Comparison of ENCODE assay signal across 15 mouse cellular contexts in genomic region chr17:27139304-27139703, GRCm38 (mm10). TPM values are rescaled to one million over a fixed set of nuclear protein-coding genes. Genes with fewer than 3 reads are reported as not detected.
A peak's percentile ranks its signal among the peaks of the same experiment; 100 is the strongest.
DNase-seq lines count a peak whose midpoint lies in the region; ATAC-seq and TF ChIP-seq lines count a peak whose summit lies in the region.
"Had no signal": no experiment of that assay in that cellular context is flagged by ENCODE, and none has a peak within 500 bp of the region (broad histone marks: within the 10 kb centered on the region; RNA-seq: fewer than 3 reads in every experiment).

No protein-coding gene starts in this region.

- no peak overlapping the region for H3K9ac ChIP-seq in forebrain, postnatal 0 days
- H3K9ac ChIP-seq in forebrain, embryonic 14.5 days (ENCODE audit: low read length), result no peak overlapping the region; the same call in 1 of the 2 replicates
- no peak overlapping the region for H3K9ac ChIP-seq in hindbrain, embryonic 16.5 days (ENCODE audit: low read depth, low read length)
- H3K9ac ChIP-seq in midbrain, postnatal 0 days (replicated peaks; ENCODE audit: low read length, poor library complexity, severe bottlenecking), result 0 out of 2 replicates have a peak overlapping the region, but pooled peaks have one; percentile 1
- H3K9ac ChIP-seq: limb, embryonic 15.5 days; lung, embryonic 14.5 days had no signal

- H3K9me3 ChIP-seq in forebrain, postnatal 0 days (ENCODE audit: low read length), result no peaks in the 10 kb centered on the region
- H3K9me3 ChIP-seq in forebrain, embryonic 14.5 days (replicated peaks; ENCODE audit: control insufficient read depth, low read length), result no peaks in the 10 kb centered on the region
- H3K9me3 ChIP-seq in hindbrain, embryonic 16.5 days (ENCODE audit: control insufficient read depth, low read length), result no peaks in the 10 kb centered on the region
- H3K9me3 ChIP-seq in midbrain, postnatal 0 days (ENCODE audit: low read length), result no peaks in the 10 kb centered on the region
- H3K9me3 ChIP-seq: G1E; heart, embryonic 10.5 days; limb, embryonic 15.5 days had no signal

- no peak overlapping the region for H3K4me2 ChIP-seq in forebrain, postnatal 0 days (ENCODE audit: low read depth)
- no peak overlapping the region for H3K4me2 ChIP-seq in forebrain, embryonic 14.5 days (ENCODE audit: low read length)
- no peak overlapping the region for H3K4me2 ChIP-seq in hindbrain, embryonic 16.5 days (ENCODE audit: low read length)
- H3K4me2 ChIP-seq in midbrain, postnatal 0 days (ENCODE audit: low read depth, low read length, poor library complexity, severe bottlenecking), result no peak overlapping the region
- H3K4me2 ChIP-seq: limb, embryonic 15.5 days; lung, embryonic 14.5 days had no signal

- DNase-seq in forebrain, postnatal 0 days, result peak; percentile 43
- no peak for DNase-seq in forebrain, embryonic 14.5 days (ENCODE audit: low spot score)
- peak; percentile 40 for DNase-seq in NIH3T3 (ENCODE audit: low read depth)
- peak; percentile 45 for DNase-seq in midbrain, postnatal 0 days (ENCODE audit: low spot score)
- no peak for DNase-seq in yolk sac, embryonic 10.5 days (ENCODE audit: low spot score)
- DNase-seq in cerebellum, postnatal 25 days, result no peak
- DNase-seq: heart, postnatal 36 days; kidney, adult 11 months; lung, embryonic 14.5 days; thymus, postnatal 36 days had no signal

- no peak for ATAC-seq in forebrain, postnatal 0 days
- ATAC-seq in forebrain, embryonic 14.5 days, result no peak
- no peak for ATAC-seq in hindbrain, embryonic 16.5 days
- ATAC-seq in midbrain, postnatal 0 days (ENCODE audit: low FRiP score), result no peak

- 31% methylated on average over 7 of the region's 7 CpGs for WGBS in forebrain, postnatal 0 days
- WGBS in forebrain, embryonic 14.5 days, result 27% methylated on average over 7 of the region's 7 CpGs
- 36% methylated on average over 7 of the region's 7 CpGs for WGBS in hindbrain, embryonic 16.5 days
- WGBS in midbrain, postnatal 0 days, result 43% methylated on average over 7 of the region's 7 CpGs

- H3K27me3 ChIP-seq in forebrain, postnatal 0 days (ENCODE audit: insufficient read depth, low read length), result no peaks in the 10 kb centered on the region
- no peaks in the 10 kb centered on the region for H3K27me3 ChIP-seq in forebrain, embryonic 14.5 days (replicated peaks; ENCODE audit: control insufficient read depth, insufficient read depth, low read length)
- no peaks in the 10 kb centered on the region for H3K27me3 ChIP-seq in hindbrain, embryonic 16.5 days (replicated peaks; ENCODE audit: control insufficient read depth, insufficient read depth, low read length)
- H3K27me3 ChIP-seq in midbrain, postnatal 0 days (ENCODE audit: insufficient read depth, low read length), result no peaks in the 10 kb centered on the region
- H3K27me3 ChIP-seq: limb, embryonic 15.5 days had no signal

- H3K36me3 ChIP-seq in forebrain, postnatal 0 days (ENCODE audit: insufficient read depth), result no peaks in the 10 kb centered on the region
- H3K36me3 ChIP-seq in forebrain, embryonic 14.5 days (ENCODE audit: control insufficient read depth, insufficient read depth, low read length), result no peaks in the 10 kb centered on the region
- H3K36me3 ChIP-seq in hindbrain, embryonic 16.5 days (ENCODE audit: control insufficient read depth, insufficient read depth, low read length), result no peaks in the 10 kb centered on the region
- no peaks in the 10 kb centered on the region for H3K36me3 ChIP-seq in midbrain, postnatal 0 days (ENCODE audit: insufficient read depth, low read length)
- H3K36me3 ChIP-seq: G1E; heart, embryonic 10.5 days; limb, embryonic 15.5 days had no signal

- no peak for TF ChIP-seq CTCF in forebrain, postnatal 0 days (IDR thresholded peaks at IDR 0.05; ENCODE audit: low read depth)
- no peak for TF ChIP-seq CTCF in midbrain, postnatal 0 days (IDR thresholded peaks at IDR 0.05)

- H3K4me3 ChIP-seq in forebrain, postnatal 0 days (ENCODE audit: low read depth, low read length), result no peak overlapping the region
- no peak overlapping the region for H3K4me3 ChIP-seq in forebrain, embryonic 14.5 days (ENCODE audit: low read depth, low read length)
- no peak overlapping the region for H3K4me3 ChIP-seq in hindbrain, embryonic 16.5 days (ENCODE audit: low read length)
- H3K4me3 ChIP-seq in midbrain, postnatal 0 days (ENCODE audit: low read depth, low read length), result no peak overlapping the region
- H3K4me3 ChIP-seq: erythroblast, embryonic 14.5 days; heart, embryonic 10.5 days; limb, embryonic 15.5 days had no signal

- H3K4me1 ChIP-seq in forebrain, postnatal 0 days (ENCODE audit: insufficient read depth), result no peaks in the 10 kb centered on the region; the same call in 1 of the 2 replicates
- peaks cover 16% of the 10 kb centered on the region for H3K4me1 ChIP-seq in forebrain, embryonic 14.5 days (ENCODE audit: control insufficient read depth, insufficient read depth, low read length)
- H3K4me1 ChIP-seq in hindbrain, embryonic 16.5 days (ENCODE audit: control insufficient read depth, insufficient read depth, low read depth, low read length), result peaks cover 17% of the 10 kb centered on the region
- peaks cover 11% of the 10 kb centered on the region for H3K4me1 ChIP-seq in midbrain, postnatal 0 days (ENCODE audit: insufficient read depth, low read length)

- H3K27ac ChIP-seq in forebrain, postnatal 0 days (ENCODE audit: low read depth, low read length), result no peak overlapping the region
- H3K27ac ChIP-seq in forebrain, embryonic 14.5 days (ENCODE audit: low read depth, low read length), result no peak overlapping the region
- H3K27ac ChIP-seq in hindbrain, embryonic 16.5 days (ENCODE audit: low read depth, low read length), result 0 out of 2 replicates have a peak overlapping the region, but pooled peaks have one; percentile 44
- H3K27ac ChIP-seq in midbrain, postnatal 0 days (ENCODE audit: low read depth, low read length), result no peak overlapping the region
- H3K27ac ChIP-seq: heart, embryonic 10.5 days; limb, embryonic 15.5 days had no signal

RNA-seq across cellular contexts. Expression of gene Uqcc2, which starts 5.6 kb away (rescaled TPM):
- 214 and 330 TPM in 2 replicates for total RNA-seq in forebrain, postnatal 0 days (2014; rRNA removed)
- 388 and 459 TPM in 2 replicates for polyA plus RNA-seq in forebrain, postnatal 0 days (2015; fragmentation: Nextera tagmentation; extraction: Ambion mirVana)
- 360 and 385 TPM in 2 replicates for polyA plus RNA-seq in forebrain, embryonic 14.5 days (2014; fragmentation: Nextera tagmentation; extraction: Ambion mirVana)
- polyA plus RNA-seq in hindbrain, embryonic 16.5 days (2015; fragmentation: Nextera tagmentation; extraction: Ambion mirVana), result 343 and 396 TPM in 2 replicates
- 213 and 233 TPM in 2 replicates for total RNA-seq in midbrain, postnatal 0 days (2014; rRNA removed)
- 453 and 478 TPM in 2 replicates for polyA plus RNA-seq in midbrain, postnatal 0 days (2015; fragmentation: Nextera tagmentation; extraction: Ambion mirVana)

RNA-seq across cellular contexts. Expression of gene Ip6k3, which starts 28.3 kb away (rescaled TPM):
- 0.08 TPM in 1 of 2 replicates, not detected in the other for total RNA-seq in forebrain, postnatal 0 days (2014; rRNA removed)
- polyA plus RNA-seq in forebrain, postnatal 0 days (2015; fragmentation: Nextera tagmentation; extraction: Ambion mirVana), result 0.06 TPM in 2 replicates
- 0.21 and 0.28 TPM in 2 replicates for polyA plus RNA-seq in forebrain, embryonic 14.5 days (2014; fragmentation: Nextera tagmentation; extraction: Ambion mirVana)
- 0.27 and 0.31 TPM in 2 replicates for polyA plus RNA-seq in hindbrain, embryonic 16.5 days (2015; fragmentation: Nextera tagmentation; extraction: Ambion mirVana)
- 0.09 TPM in 1 of 2 replicates, not detected in the other for total RNA-seq in midbrain, postnatal 0 days (2014; rRNA removed)
- 0.32 TPM in 1 of 2 replicates, not detected in the other for polyA plus RNA-seq in midbrain, postnatal 0 days (2015; fragmentation: Nextera tagmentation; extraction: Ambion mirVana)
- polyA plus RNA-seq: erythroblast, embryonic 14.5 days; G1E; lung, embryonic 14.5 days had no signal

Comparison
In these comparisons a context has a peak if more than half of its experiments do, and no peak if none do; other contexts are left out.
1. DNase-seq: peak in forebrain, postnatal 0 days (single experiment), NIH3T3 (single experiment) and midbrain, postnatal 0 days (single experiment); none in forebrain, embryonic 14.5 days (single experiment), yolk sac, embryonic 10.5 days (single experiment) and cerebellum, postnatal 25 days (0 of 2).